Mouse (Mus musculus) right cerebral cortex, adult 18-20 months (tissue): ENCODE data around the gene Myo18a.

Experiments used
- DNase-seq: peaks from one replicate; pipeline ENCODE4 v3.0.0; 2022; ENCODE audit warnings: mixed read lengths

Myo18a gene

GRCm38 (mm10) chr11:77901775-77902355 is 138.8 kb downstream of the Myo18a start:
- peak; percentile 45 for DNase-seq

DNA sequence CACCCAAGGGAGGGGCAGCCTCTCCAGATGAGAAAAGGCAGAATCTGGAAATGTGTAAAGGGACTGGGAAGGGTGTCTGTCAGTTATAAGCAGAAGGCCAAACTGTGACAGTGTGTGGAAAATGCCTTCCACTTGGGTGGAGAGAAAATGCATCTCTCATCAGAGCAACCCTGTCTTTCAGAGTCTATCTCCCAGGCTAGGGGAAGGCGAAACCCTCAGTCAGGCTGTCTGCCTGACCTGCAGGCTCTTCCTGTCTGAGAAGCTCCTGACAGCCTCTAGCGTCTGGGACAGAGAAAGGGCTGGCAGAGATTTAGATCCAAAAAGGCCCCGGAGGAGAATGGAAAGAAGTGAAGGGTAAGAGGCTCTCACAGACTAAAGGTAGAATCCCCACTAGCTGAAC is 140.7 kb downstream of the Myo18a start:
- DNase-seq = no peak

DNA sequence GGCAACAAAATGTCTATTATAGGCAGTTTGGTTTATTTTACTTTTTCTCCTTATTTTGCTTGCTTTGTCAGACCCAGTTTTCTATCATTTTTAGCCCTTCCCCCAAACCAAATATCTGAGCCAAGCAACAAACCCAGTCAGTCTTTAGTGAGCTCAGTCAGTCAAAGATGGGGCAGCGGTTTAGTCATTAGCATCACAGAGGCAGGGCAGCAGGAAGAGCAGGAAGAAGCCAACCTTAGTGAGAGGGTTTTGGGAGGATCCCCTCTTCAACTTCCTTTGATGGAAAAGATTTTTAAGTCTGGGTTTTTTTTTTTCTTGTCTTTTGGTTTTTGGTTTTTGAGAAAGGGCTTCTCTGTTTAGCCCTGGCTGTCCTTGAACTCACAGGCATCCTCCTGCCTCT is 141.7 kb downstream of the Myo18a start:
- no peak for DNase-seq

DNA sequence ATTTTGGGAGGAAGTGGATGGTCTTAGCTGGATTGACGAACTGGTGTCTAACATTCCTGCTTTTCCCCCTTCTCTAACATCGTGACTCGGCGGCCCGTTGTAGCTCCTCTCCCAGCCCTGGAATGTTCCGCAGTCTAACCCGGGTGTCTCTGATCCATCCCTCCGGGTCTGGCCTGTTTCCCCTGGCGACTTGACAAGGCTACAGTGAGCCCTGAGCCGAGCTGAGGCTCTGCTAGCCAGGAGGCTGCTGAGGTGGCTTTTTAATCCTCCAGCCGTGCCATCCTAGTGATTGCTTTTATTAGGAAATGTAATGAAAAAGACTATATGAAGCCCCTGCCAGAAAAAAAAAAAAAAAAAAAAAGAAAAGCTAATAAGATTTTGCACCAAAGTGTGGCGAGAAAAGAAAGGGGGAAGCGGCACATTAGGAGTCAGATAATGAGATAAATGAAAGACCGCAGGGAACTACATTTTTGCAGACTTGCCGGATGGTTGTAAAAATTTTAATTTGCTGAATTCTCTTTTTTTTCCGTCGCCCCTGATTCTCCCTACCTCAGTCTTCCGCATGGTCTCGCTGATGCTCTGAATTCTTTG is 143.1 kb downstream of the Myo18a start:
- DNase-seq = no peak

- DNase-seq = no peak
These were observed 143.7 kb downstream of the Myo18a start for GRCm38 (mm10) chr11:77906747-77907174.

DNA sequence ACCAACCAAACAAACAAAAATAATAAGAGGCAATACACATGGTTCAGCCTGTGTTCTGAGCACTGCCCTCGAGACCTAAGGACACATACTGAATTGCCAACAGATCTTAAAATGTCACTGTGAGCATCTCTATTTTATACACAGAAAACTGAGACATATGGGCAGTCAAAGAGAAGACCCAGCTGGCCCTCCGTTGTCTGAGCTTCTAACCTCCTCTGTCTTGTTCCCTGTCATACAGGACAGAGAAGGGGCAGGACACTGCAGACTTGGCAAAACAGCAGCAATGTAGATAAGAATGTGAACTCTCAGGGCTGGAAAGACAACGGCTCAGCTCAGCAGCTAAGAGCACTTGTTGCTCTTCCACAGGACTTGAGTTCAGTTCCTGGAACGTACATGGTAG is 145.4 kb downstream of the Myo18a start:
- DNase-seq = no peak

GRCm38 (mm10) chr11:77909376-77909775 is 146.3 kb downstream of the Myo18a start:
- DNase-seq = no peak

DNA sequence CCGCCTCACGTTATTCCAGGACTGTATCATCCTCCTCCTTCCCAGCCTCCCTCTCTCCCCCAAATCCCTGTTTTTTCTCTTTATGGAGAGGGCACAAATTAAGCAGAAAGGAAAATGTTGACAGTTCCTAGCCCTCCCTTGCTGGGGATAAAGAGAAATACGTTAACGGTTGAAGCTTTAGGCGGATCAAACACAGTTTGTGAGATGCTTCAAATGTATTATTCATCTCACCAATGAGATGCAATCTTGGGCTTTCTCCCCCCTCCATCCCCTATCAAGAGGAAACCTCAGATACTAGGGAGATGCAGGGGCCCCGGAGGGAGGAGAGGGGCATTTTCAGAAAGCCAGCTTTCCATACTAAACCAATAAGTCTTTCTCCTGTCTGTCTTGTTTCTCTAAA is 146.7 kb downstream of the Myo18a start:
- no peak for DNase-seq

GRCm38 (mm10) chr11:77913505-77913904 is 150.5 kb downstream of the Myo18a start:
- DNase-seq = no peak

DNA sequence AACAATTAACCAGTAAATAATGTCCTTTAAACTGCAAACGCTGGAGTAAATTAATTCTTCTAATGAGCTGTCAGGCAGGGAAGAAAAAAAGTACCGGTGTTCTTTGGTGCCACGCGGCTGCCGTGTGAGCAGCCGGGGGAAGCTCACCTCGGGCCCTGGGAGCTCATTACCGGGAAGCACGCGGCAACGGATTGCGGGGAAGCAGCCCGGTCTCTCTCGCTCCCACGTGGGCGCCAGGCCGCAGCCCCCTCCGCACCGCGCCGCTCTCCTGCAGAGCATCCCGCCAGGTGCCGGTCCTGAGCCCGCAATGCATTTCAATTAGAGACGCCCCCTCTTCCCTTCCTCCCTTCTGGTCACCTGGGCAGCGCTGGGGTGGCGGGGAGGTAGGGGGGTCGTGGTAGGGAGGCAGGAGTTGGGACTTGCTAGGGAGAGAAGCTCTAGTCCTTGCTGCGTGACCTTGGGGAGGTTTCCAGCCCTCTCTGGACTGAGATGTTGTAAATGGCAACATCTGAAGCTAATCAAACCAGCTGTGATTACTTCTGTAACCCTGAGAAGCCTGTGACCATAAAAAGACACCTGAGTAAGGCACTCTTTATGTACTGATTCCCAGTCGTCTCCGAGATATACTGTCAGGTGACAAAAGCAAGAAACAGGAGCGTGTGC is 151.7 kb downstream of the Myo18a start:
- DNase-seq = no peak
